Mouse (Mus musculus): ENCODE data around the gene A730061H03Rik.

Gene A730061H03Rik

DNA sequence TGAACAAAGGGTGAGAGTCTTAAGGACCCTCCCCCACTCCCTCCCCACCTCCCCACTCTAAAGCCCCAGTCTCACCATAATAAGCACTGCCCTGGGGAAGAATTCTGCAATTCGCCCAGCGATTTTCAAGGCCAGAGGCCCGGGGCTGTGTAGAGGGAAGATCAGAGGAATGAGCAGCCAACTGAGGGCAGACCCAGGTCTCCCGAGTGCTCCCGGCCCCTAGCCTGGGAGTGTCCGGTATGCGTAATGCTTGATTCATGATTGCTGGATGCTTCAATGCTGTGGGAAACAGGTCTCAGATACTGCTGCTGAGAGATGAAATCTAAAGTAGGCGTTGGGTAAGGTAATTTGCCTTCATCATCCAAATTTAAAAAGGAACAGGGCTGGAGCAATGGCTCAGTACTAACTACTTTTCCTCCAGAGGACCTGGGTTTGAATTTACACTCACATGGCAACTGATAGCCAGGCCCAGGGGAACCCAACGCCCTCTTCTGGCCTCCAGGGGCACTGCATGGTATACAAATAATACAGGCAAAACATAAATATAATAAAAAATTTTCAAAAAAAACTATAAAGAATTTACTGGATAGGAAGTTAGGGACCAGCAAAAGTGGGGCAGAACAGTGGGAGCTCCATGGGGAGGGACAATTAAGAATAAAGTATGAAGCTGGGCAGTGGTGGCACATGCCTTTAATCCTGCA is 21.9 kb upstream of the A730061H03Rik start:
- no peak for DNase-seq (ENCODE audit: low read depth, low spot score)

GRCm38 (mm10) chr14:55580731-55581130 is 20.5 kb upstream of the A730061H03Rik start:
- no peak for DNase-seq (ENCODE audit: low read depth, low spot score)

GRCm38 (mm10) chr14:55579511-55580496 is 19.6 kb upstream of the A730061H03Rik start:
- no peak for DNase-seq (ENCODE audit: low read depth, low spot score)

- no peak for DNase-seq (ENCODE audit: low read depth, low spot score)
Measured at GRCm38 (mm10) chr14:55578668-55579269, 18.6 kb upstream of the A730061H03Rik start.

- no peak for DNase-seq (ENCODE audit: low read depth, low spot score)
Measured at GRCm38 (mm10) chr14:55577871-55578667, 17.9 kb upstream of the A730061H03Rik start, which contains the start of gene Psme1. Gene Psme1 (plus strand): TSS chr14:55578123.

- DNase-seq (ENCODE audit: low read depth, low spot score): no peak
Measured at GRCm38 (mm10) chr14:55576376-55576775, 16.2 kb upstream of the A730061H03Rik start.

DNA sequence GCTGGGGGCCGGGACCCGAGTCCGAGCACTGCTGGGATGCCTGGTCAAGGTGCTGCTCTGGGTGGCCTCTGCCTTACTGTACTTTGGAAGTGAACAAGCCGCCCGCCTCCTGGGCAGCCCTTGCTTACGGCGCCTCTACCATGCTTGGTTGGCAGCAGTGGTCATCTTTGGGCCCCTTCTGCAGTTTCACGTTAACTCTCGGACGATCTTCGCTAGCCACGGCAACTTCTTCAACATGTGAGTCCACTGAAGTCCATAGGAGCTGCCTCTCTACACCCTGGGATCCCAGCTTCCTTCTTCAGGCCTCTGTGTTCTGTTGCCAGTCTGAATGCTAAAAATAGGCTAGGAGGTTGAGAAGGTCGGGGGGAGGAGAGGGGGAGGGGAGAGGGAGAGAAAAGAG is 15.5 kb upstream of the A730061H03Rik start:
- no peak for DNase-seq (ENCODE audit: low read depth, low spot score)

- DNase-seq (ENCODE audit: low read depth, low spot score): no peak
Measured at GRCm38 (mm10) chr14:55575302-55575701, 15.1 kb upstream of the A730061H03Rik start, which contains the start of gene Fitm1. Gene Fitm1 (plus strand): TSS chr14:55575617.

DNA sequence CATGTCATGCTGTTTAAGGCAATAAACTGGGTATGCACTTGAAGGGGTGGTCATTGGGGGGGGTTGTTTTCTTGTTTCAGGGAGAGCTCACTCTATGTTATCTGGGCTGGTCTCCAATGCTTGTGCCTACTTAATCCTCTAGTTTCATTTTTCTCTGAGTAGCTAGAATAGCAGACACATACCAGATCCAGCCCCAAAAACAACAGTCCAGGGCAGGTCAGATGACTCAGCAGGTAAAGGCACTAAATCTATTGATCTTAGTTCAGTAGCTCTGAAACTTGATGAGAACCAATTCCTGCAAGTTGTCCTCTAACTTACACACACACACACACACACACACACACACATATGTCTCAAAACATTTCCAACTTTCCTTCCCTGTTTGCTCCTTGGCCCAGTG is 11.6 kb upstream of the A730061H03Rik start:
- DNase-seq (ENCODE audit: low read depth, low spot score): no peak

GRCm38 (mm10) chr14:55570588-55570987 is 10.4 kb upstream of the A730061H03Rik start:
- DNase-seq (ENCODE audit: low read depth, low spot score): no peak

DNA sequence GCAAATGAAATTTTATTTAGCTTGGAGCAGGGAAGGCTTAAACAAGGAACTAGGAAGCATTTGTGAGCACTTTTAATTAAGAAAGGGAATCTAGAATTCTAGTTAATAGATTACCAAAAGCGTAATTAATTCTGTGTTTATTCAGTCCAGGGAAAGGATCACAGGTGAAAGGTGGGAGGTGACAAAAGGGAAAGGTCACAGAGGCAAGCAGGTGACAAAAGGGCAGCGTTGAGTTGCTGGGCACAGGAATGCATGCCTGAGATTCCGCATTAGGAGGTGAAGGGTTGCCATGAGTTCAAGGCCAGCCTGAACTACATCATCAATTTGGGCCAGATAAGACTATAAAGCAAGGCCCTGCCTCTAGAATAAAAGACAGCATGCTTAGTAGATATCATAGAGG is 7.3 kb upstream of the A730061H03Rik start:
- no peak for DNase-seq (ENCODE audit: low read depth, low spot score)

- DNase-seq (ENCODE audit: low read depth, low spot score): no peak
Measured at GRCm38 (mm10) chr14:55565748-55566147, 5.5 kb upstream of the A730061H03Rik start.

DNA sequence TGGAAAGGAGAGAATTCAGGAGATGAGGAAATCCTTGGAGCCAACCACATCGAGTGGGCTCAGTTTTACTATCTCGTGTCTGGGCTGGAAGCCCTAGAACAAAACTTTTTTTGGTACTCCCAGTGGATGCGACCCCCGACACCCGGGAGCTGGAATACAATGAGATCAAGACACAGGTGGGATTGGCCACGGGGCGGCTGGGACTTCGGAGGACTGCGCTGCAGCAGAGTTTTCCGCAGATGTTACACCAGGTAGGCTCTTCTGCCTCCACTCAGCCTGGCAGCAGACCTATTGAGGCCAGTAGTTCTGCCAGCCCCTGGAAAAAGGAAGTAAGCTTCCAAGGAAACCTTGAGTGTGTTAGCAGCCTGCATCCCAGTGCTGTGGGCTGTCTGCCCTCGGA is 3.0 kb upstream of the A730061H03Rik start:
- DNase-seq (ENCODE audit: low read depth, low spot score): no peak

DNA sequence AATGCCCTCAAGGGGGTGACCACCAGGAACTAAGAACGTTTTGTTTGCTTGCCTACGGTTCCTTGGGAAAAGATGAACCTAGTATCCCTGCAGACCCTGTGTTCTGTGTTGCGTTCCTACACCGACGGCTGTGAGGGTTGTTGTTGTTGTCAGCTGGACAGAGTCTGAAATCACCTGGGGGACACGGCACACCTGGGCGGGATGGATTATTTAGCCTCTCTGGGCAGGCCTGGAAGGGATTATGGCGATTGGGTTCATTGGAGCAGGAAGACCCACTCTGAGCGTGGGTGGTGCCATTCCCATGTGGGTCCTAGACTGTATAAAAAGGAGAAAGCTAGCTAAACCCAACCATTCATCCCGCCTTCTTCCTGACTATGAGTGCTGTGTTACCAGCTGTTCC is 1.7 kb upstream of the A730061H03Rik start:
- no peak for DNase-seq (ENCODE audit: low read depth, low spot score)

DNA sequence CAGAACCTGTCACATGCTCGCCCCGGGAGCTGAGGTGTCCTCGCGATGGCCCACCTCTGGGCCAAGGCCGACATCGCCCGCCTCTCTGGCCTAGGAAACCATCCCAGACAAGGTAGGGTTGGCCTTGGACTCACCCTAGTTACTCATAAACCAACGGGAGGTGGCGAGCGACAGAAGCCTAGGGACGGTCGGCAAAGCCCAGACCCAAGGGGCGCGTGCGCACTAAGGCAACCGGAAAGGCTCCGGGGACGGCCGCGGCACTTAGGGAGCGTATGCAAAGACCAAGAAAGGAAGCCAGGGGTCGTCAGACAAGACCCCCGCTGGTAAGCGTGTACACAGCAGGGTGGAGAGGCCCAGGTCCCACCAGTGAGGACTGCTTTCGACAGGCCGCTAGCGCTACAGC is 406 bp downstream of the A730061H03Rik start, which contains the start of gene Dcaf11:
Gene Dcaf11, plus strand, starts transcription at position 208 of the 403 bp plus-strand sequence.
- peak; percentile 81 for DNase-seq (ENCODE audit: low read depth, low spot score)

- no peak for DNase-seq (ENCODE audit: low read depth, low spot score)
Measured at GRCm38 (mm10) chr14:55558740-55559448, 1.3 kb downstream of the A730061H03Rik start.

DNA sequence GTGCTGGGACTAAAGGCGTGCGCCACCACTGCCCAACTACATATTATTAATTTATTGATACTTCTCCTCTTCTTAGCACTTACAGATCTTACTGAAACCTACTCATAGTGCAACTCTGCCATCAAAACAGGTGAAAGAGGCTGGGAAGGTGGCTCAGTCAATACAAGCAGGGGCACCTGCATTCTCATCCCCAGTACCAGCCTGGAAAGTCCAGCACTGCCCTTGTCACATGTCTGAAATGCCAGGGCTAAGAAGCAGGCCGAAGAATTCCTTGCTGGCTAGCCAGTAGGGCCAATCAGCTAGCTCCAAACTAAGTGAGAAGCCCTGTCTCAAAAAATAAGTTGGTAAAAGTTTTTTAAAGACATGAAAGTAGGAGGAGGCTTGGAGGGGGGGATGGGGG is 2.6 kb downstream of the A730061H03Rik start:
- no peak for DNase-seq (ENCODE audit: low read depth, low spot score)

GRCm38 (mm10) chr14:55557003-55557402 is 3.2 kb downstream of the A730061H03Rik start:
- DNase-seq (ENCODE audit: low read depth, low spot score): no peak

DNA sequence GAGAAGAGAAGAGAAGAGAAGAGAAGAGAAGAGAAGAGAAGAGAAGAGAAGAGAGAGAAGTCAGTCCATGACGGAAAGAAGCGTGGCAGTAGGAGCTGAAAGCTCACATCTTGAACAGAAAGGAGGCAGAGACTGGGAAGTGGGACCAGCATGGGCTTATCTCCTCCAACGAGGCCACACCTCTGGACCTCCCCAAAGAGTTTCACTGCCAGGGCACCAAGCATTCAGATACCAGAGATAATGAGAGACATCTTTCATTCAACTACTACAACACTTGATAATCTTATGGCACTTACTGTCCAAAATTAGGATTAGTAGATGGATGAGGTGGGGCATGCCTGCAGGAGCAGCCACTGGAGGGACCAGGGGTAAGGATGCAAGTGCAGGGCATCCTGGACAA is 4.4 kb downstream of the A730061H03Rik start:
- DNase-seq (ENCODE audit: low read depth, low spot score): no peak

DNA sequence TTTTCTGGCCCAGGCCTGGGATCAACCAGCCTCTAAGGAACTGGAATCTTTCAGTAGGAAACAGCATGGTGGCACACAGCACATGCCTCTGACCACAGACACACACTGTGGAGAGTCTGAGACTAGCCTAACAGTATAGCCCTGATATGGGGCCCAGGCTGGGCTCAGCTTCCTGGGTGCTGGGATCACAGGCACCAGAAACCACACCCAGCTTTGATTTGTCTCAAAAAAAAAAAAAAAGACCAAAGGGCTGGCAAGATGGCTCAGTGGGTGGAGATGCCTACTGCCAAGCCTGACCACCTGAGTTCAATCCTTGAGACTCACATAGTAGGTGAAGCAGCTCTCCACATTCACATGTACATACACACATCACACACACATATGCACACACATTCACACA is 5.6 kb downstream of the A730061H03Rik start:
- no peak for DNase-seq (ENCODE audit: low read depth, low spot score)

Data from retina, adult 2 months (tissue).